Mouse (Mus musculus) naive thymus-derived CD4-positive, alpha-beta T cell, adult 2 months (primary cell): ENCODE results near the gene Mrpl9.
A peak's percentile ranks its signal among the peaks of the same experiment; 100 is the strongest.

Experiments used
- DNase-seq: peaks from one replicate; pipeline ENCODE4 v3.0.0-alpha.2; 2011; ENCODE audit warnings: low read depth

Gene Mrpl9

DNA sequence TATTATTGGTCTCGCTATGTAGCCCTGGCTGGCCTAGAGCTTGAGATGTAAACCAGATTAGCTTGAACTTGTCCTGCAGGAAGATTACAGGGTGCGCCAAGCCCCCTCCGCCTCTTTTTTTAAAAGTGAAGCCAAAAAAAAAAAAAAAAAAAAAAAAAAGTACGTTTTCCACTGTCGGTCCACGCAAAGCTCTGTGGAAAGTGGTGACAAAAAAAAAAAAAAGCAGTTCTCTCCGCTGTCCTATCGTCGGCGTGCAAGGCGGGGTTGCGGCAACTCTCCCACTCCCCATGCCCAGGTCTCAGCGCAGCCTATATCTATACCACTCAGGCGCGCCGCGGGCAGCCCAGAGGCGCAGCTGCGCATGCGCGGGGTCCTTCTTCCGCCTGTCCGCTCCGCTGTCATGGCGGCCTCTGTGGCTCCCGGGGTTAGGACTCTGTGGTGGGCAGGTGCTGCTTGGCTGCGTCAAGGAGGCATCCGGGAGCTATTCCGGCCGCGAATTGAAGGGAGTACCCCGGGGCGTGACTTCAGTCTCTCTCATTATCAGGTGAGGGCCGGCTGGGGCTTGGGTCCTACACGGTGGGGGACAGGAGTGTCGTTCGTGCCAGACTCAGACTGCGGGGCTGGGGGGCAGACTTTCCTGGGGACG, at the start of gene Mrpl9:
Mrpl9 (plus strand) TSS at position 368 of the 646 bp plus-strand sequence.
- DNase-seq: peak; percentile 97

DNA sequence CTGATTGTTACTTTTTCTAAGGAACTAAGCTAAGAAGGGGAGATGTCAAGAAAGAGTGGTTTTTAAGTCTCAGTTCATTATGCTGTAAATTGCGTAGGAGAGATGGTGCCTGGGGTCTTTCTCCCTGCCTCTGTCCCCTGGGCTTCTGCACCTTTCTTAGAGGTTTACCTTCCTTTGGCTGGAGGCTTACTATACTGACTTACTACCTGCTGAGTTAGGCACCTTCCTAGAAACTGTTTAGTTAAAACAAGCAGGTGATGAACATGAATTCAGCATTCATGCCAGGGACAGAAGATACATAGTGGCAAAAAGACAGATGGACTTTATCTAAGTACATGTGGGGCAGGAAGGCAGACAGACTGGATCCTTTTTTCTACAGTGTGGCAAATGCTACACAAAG, 46.8 kb upstream of the Mrpl9 start:
- DNase-seq: no peak

GRCm38 (mm10) chr3:94396851-94397250, 46.3 kb upstream of the Mrpl9 start:
- no peak for DNase-seq

- DNase-seq: no peak
Observed at GRCm38 (mm10) chr3:94398217-94398616, 44.9 kb upstream of the Mrpl9 start, which contains the start of gene Lingo4. Gene Lingo4 (plus strand): TSS chr3:94398517.

DNA sequence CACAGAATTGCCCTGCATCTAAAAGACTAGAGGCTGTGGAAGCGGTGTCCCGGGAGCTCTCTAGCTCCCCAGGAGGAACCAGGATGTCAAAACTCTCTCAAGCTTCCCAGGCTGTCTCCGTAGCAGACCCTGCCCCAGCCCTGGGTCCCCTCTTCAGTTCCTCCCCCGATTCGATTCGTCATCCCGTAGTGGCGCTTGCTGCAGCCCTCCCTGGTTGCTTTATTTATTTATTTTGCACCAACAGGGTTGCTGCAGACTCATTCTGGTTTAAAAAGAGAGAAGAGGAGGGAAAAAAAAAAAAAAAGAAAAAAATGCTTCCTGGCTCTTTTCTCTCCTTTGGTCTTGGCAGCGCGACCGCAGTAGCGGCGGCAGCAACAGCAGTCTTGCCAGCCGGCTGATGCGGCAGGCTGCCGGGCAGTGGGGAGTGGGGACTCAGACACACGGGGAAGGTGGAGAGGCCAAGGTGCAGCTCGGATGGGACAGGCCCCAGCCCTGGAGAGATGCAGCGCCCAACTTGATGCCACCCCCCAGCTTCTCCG, 44.1 kb upstream of the Mrpl9 start:
- no peak for DNase-seq

DNA sequence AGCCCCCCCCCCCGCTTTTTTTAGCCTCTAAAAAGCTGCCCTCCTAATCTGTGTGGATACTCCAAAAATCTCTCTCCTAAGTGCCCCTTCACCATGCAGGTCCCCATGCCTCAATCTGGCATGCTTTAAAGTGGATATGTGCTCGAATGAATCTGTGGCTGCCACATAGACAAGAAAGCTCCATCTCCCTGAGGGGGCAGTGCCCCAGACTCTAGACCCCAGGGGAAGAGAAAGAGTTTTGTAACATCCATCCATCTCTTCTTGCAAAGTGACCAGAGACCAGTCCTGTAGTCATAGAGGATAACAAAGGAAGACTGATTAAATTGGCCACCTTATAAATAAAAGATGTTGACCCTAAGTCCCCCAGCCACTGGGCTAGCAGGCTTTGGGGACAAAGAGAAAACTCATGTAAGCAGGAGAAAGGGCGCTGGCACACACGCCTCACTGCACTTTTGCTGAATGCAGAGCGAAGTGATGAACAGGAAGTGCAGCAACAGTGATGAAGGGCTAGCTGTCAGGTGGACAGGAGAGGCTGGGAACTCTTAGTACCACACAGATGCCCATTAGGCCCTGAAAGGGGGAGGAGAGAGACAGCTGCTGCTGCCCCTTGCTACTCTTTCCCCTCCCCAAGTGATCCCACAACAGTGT, 43.3 kb upstream of the Mrpl9 start:
- no peak for DNase-seq

DNA sequence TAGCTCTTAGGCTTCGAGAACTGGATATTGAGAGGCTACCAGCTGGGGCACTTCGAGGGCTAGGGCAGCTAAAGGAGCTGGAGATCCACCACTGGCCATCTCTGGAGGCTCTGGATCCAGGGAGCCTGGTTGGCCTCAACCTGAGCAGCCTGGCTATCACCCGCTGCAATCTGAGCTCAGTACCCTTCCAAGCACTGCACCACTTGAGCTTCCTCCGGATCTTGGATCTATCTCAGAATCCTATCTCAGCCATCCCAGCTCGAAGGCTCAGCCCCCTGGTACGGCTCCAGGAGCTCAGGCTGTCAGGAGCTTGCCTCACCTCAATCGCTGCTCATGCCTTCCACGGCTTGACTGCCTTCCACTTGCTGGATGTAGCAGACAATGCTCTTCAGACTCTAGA, 40.7 kb upstream of the Mrpl9 start:
- no peak for DNase-seq

- no peak for DNase-seq
Observed at GRCm38 (mm10) chr3:94404366-94405054, 38.6 kb upstream of the Mrpl9 start.

GRCm38 (mm10) chr3:94405561-94405960, 37.6 kb upstream of the Mrpl9 start:
- no peak for DNase-seq

GRCm38 (mm10) chr3:94412530-94412929, 30.6 kb upstream of the Mrpl9 start:
- DNase-seq: no peak

- peak; percentile 97 for DNase-seq
Observed at GRCm38 (mm10) chr3:94413031-94413679, 30.0 kb upstream of the Mrpl9 start, which contains the start of gene Tdrkh. Gene Tdrkh (plus strand): TSS chr3:94413273.

GRCm38 (mm10) chr3:94430980-94431379, 12.1 kb upstream of the Mrpl9 start:
- DNase-seq: no peak

GRCm38 (mm10) chr3:94434305-94434704, 8.8 kb upstream of the Mrpl9 start:
- DNase-seq: no peak

DNA sequence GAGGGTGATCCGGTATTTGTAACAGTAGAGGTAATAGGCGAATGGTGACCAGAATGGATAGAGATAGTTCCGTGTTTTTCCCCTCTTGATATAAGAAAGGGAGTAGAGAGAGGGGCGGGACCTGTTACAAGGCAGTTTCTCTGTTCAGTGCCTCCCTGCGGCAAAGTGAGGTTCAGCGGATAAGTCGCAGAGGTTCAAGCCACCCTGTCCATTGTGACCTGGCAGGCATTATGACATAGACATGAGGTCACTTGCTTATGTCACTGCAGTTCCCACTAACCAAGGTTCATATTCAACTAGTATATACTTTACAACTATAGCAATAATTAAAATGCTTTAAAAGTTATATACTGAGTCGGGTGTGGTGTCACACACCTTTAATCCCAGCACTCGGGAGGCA, 6.7 kb upstream of the Mrpl9 start:
- DNase-seq: no peak

GRCm38 (mm10) chr3:94441182-94441581, 1.9 kb upstream of the Mrpl9 start:
- peak; percentile 49 for DNase-seq

DNA sequence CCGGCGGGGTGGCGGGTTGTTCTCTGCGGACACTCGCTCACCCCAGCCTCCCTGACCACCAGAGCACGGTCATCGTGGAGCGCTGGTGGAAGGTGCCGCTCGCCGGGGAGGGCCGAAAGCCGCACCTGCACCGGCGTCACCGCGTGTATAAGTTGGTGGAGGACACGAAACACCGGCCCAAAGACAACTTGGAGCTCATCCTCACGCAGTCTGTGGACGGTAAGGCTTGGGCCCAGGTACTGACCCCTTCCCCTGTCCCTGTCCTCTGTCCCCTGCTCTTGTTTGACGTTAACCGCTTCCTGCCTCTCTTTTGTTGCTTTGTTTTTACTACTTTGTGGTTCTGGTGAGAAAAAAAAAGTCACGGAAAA, 463 bp downstream of the Mrpl9 start, which contains the start of gene Oaz3:
Oaz3 (minus strand) TSS at position 319 of the 368 bp plus-strand sequence.
- DNase-seq: peak; percentile 69

- DNase-seq: no peak
Observed at GRCm38 (mm10) chr3:94449377-94449776, 6.3 kb downstream of the Mrpl9 start.

DNA sequence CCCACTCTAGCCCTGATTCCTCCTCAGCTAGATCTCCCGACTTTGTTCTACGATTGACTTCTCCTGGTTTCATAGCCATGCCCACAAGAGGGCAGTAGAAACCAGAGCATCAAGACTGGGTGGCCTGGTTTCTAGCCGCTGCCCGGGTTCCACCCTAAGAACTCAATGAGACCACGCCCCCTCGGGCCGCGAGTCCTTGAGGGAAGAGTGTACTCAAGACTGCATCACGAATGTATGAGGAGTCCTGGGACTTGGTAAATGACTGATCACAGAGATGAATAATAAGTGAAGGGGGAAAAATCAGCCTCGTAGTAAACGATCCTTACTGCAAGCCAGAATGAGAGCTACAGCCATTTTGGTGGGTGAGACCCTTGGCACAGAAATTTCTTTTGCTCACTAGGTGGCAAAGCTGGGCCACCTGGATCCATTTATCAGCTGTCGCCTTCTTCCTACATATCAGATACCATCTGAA, 13.4 kb downstream of the Mrpl9 start:
- peak; percentile 83 for DNase-seq

GRCm38 (mm10) chr3:94457055-94457454, 13.9 kb downstream of the Mrpl9 start:
- DNase-seq: no peak

DNA sequence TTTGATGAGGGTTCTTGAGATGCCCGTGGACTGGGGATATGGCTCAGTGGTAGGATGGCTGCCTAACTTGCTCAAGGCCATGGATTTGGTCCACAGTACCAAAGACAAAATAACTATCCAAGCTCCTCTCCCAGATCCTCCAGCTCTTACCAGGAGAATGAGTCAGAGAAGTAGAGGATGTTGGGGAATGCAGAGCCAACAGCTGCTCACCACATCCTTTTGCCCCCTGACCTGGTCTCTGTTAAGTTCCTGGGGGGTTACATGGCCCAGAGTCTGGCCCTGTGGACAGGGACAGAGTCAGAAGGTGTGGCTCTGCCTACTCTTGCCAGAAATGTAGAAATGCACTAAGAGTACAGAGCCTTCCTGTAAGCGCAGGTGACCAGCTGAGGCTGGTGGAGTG, 16.7 kb downstream of the Mrpl9 start:
- DNase-seq: no peak

GRCm38 (mm10) chr3:94463926-94464578, 20.9 kb downstream of the Mrpl9 start:
- DNase-seq: no peak
